ENCODE assay signal across 17 mouse cellular contexts in genomic region chr5:92942577-92942976, GRCm38 (mm10).
A peak's percentile ranks its signal among the peaks of the same experiment; 100 is the strongest.
DNase-seq lines count a peak whose midpoint lies in the region; ATAC-seq and TF ChIP-seq lines count a peak whose summit lies in the region.
"Had no signal": no experiment of that assay in that cellular context is flagged by ENCODE, and none has a peak within 500 bp of the region (broad histone marks: within the 10 kb centered on the region; RNA-seq: fewer than 3 reads in every experiment).

No protein-coding gene starts in this region.

- H3K9ac ChIP-seq in forebrain, embryonic 15.5 days (replicated peaks): no peak overlapping the region
- H3K9ac ChIP-seq in forebrain, embryonic 14.5 days (ENCODE audit: low read length): no peak overlapping the region
- H3K9ac ChIP-seq in hindbrain, embryonic 14.5 days: no peak overlapping the region
- no peak overlapping the region for H3K9ac ChIP-seq in hindbrain, embryonic 16.5 days (ENCODE audit: low read depth, low read length)
- H3K9ac ChIP-seq in lung, embryonic 16.5 days (ENCODE audit: low read length): no peak overlapping the region
- no peak overlapping the region for H3K9ac ChIP-seq in midbrain, embryonic 12.5 days (replicated peaks)
- H3K9ac ChIP-seq: liver, embryonic 15.5 days had no signal

- no peaks in the 10 kb centered on the region for H3K4me1 ChIP-seq in forebrain, embryonic 15.5 days
- H3K4me1 ChIP-seq in forebrain, embryonic 14.5 days (ENCODE audit: control insufficient read depth, insufficient read depth, low read length): no peaks in the 10 kb centered on the region
- H3K4me1 ChIP-seq in hindbrain, embryonic 14.5 days (replicated peaks; ENCODE audit: control insufficient read depth, insufficient read depth, low read length): no peaks in the 10 kb centered on the region
- no peaks in the 10 kb centered on the region for H3K4me1 ChIP-seq in hindbrain, embryonic 16.5 days (ENCODE audit: control insufficient read depth, insufficient read depth, low read depth, low read length)
- H3K4me1 ChIP-seq in lung, embryonic 16.5 days (replicated peaks; ENCODE audit: control insufficient read depth, insufficient read depth, low read length): no peaks in the 10 kb centered on the region
- H3K4me1 ChIP-seq in lung, adult 2 months (ENCODE audit: control insufficient read depth, insufficient read depth, low read length): no peaks in the 10 kb centered on the region
- no peaks in the 10 kb centered on the region for H3K4me1 ChIP-seq in midbrain, embryonic 12.5 days
- H3K4me1 ChIP-seq: forebrain, embryonic 10.5 days; liver, embryonic 15.5 days had no signal

- H3K4me3 ChIP-seq in forebrain, embryonic 15.5 days: no peak overlapping the region
- H3K4me3 ChIP-seq in forebrain, embryonic 14.5 days (ENCODE audit: low read depth, low read length): no peak overlapping the region
- no peak overlapping the region for H3K4me3 ChIP-seq in hindbrain, embryonic 14.5 days (replicated peaks; ENCODE audit: low read length)
- no peak overlapping the region for H3K4me3 ChIP-seq in hindbrain, embryonic 16.5 days (ENCODE audit: low read length)
- H3K4me3 ChIP-seq in lung, embryonic 16.5 days (ENCODE audit: low read length): no peak overlapping the region
- H3K4me3 ChIP-seq in lung, adult 2 months (replicated peaks; ENCODE audit: extremely low read depth, low read depth, low read length): no peak overlapping the region
- H3K4me3 ChIP-seq in midbrain, embryonic 12.5 days: no peak overlapping the region
- H3K4me3 ChIP-seq: forebrain, embryonic 10.5 days; liver, embryonic 15.5 days had no signal

- H3K36me3 ChIP-seq in forebrain, embryonic 15.5 days: peaks cover 31% of the 10 kb centered on the region
- peaks cover 40% of the 10 kb centered on the region for H3K36me3 ChIP-seq in forebrain, embryonic 14.5 days (ENCODE audit: control insufficient read depth, insufficient read depth, low read length)
- H3K36me3 ChIP-seq in hindbrain, embryonic 14.5 days (replicated peaks; ENCODE audit: control insufficient read depth, insufficient read depth): peaks cover 31% of the 10 kb centered on the region
- H3K36me3 ChIP-seq in hindbrain, embryonic 16.5 days (ENCODE audit: control insufficient read depth, insufficient read depth, low read length): peaks cover 30% of the 10 kb centered on the region
- H3K36me3 ChIP-seq in lung, embryonic 16.5 days (ENCODE audit: control insufficient read depth, insufficient read depth, low read length): peaks cover 34% of the 10 kb centered on the region
- H3K36me3 ChIP-seq in midbrain, embryonic 12.5 days: peaks cover 43% of the 10 kb centered on the region

- WGBS in forebrain, embryonic 15.5 days: 91% methylated on average over 47 of the region's 47 CpGs
- WGBS in forebrain, embryonic 14.5 days: 94% methylated on average over 47 of the region's 47 CpGs
- 90% methylated on average over 47 of the region's 47 CpGs for WGBS in hindbrain, embryonic 14.5 days
- WGBS in hindbrain, embryonic 16.5 days: 91% methylated on average over 44 of the region's 47 CpGs
- 91% methylated on average over 44 of the region's 47 CpGs for WGBS in lung, embryonic 16.5 days
- 91% methylated on average over 47 of the region's 47 CpGs for WGBS in lung, adult 2 months
- 93% methylated on average over 47 of the region's 47 CpGs for WGBS in midbrain, embryonic 12.5 days

- H3K4me2 ChIP-seq in forebrain, embryonic 15.5 days (replicated peaks): no peak overlapping the region
- no peak overlapping the region for H3K4me2 ChIP-seq in forebrain, embryonic 14.5 days (ENCODE audit: low read length)
- no peak overlapping the region for H3K4me2 ChIP-seq in hindbrain, embryonic 14.5 days (replicated peaks)
- H3K4me2 ChIP-seq in hindbrain, embryonic 16.5 days (ENCODE audit: low read length): no peak overlapping the region
- no peak overlapping the region for H3K4me2 ChIP-seq in lung, embryonic 16.5 days (ENCODE audit: low read depth, low read length)
- no peak overlapping the region for H3K4me2 ChIP-seq in midbrain, embryonic 12.5 days (replicated peaks)
- H3K4me2 ChIP-seq: liver, embryonic 15.5 days had no signal

- H3K9me3 ChIP-seq in forebrain, embryonic 15.5 days: peaks cover 16% of the 10 kb centered on the region; the same call in 1 of the 2 replicates
- H3K9me3 ChIP-seq in forebrain, embryonic 14.5 days (replicated peaks; ENCODE audit: control insufficient read depth, low read length): peaks cover 16% of the 10 kb centered on the region
- H3K9me3 ChIP-seq in hindbrain, embryonic 14.5 days (ENCODE audit: control insufficient read depth, low read length): peaks cover 18% of the 10 kb centered on the region
- peaks cover 16% of the 10 kb centered on the region for H3K9me3 ChIP-seq in hindbrain, embryonic 16.5 days (ENCODE audit: control insufficient read depth, low read length)
- H3K9me3 ChIP-seq in lung, embryonic 16.5 days (ENCODE audit: control insufficient read depth, low read length): peaks cover 21% of the 10 kb centered on the region
- H3K9me3 ChIP-seq in midbrain, embryonic 12.5 days: peaks cover 27% of the 10 kb centered on the region

- ATAC-seq in forebrain, embryonic 15.5 days (replicated peaks): peak; percentile 32; the same call in 1 of the 2 replicates
- ATAC-seq in forebrain, embryonic 14.5 days: no peak
- 0 out of 2 replicates have a peak, but pooled peaks have one; percentile 17 for ATAC-seq in hindbrain, embryonic 14.5 days (ENCODE audit: low FRiP score)
- ATAC-seq in hindbrain, embryonic 16.5 days: no peak
- ATAC-seq in lung, embryonic 16.5 days (ENCODE audit: low read depth): 0 out of 2 replicates have a peak, but pooled peaks have one; percentile 20
- ATAC-seq in midbrain, embryonic 12.5 days (ENCODE audit: low FRiP score, low read depth): 0 out of 2 replicates have a peak, but pooled peaks have one; percentile 23
- ATAC-seq: CD4-positive, CD25-positive, alpha-beta regulatory T cell, adult 4 months had no signal

- no peak for TF ChIP-seq CTCF in lung, adult 2 months (IDR thresholded peaks at IDR 0.05; ENCODE audit: insufficient read depth, low read length)

- H3K27ac ChIP-seq in forebrain, embryonic 15.5 days (replicated peaks): no peak overlapping the region
- no peak overlapping the region for H3K27ac ChIP-seq in forebrain, embryonic 14.5 days (ENCODE audit: low read depth, low read length)
- H3K27ac ChIP-seq in hindbrain, embryonic 14.5 days: no peak overlapping the region
- H3K27ac ChIP-seq in hindbrain, embryonic 16.5 days (ENCODE audit: low read depth, low read length): no peak overlapping the region
- H3K27ac ChIP-seq in lung, embryonic 16.5 days (ENCODE audit: low read length): no peak overlapping the region
- H3K27ac ChIP-seq in midbrain, embryonic 12.5 days (replicated peaks): no peak overlapping the region
- H3K27ac ChIP-seq: forebrain, embryonic 10.5 days; liver, embryonic 15.5 days had no signal

- no peak for TF ChIP-seq POLR2A in lung, adult 2 months (IDR thresholded peaks at IDR 0.05; ENCODE audit: borderline replicate concordance, extremely low read depth, low read depth, low read length)

- DNase-seq in forebrain, embryonic 14.5 days (ENCODE audit: low spot score): no peak
- DNase-seq in hindbrain, embryonic 14.5 days (ENCODE audit: low spot score): no peak
- no peak for DNase-seq in lung, adult 2 months
- DNase-seq in embryo, embryonic 11 days: no peak
- DNase-seq: adrenal gland, postnatal 36 days; cerebellum, adult 2 months; gastrocnemius, postnatal 25 days; heart, postnatal 10 days; lung, postnatal 36 days; thymus, adult 18-20 months had no signal

- H3K27me3 ChIP-seq in forebrain, embryonic 15.5 days: no peaks in the 10 kb centered on the region
- H3K27me3 ChIP-seq in forebrain, embryonic 14.5 days (replicated peaks; ENCODE audit: control insufficient read depth, insufficient read depth, low read length): no peaks in the 10 kb centered on the region
- H3K27me3 ChIP-seq in hindbrain, embryonic 14.5 days (ENCODE audit: control insufficient read depth, insufficient read depth, low read length): no peaks in the 10 kb centered on the region
- H3K27me3 ChIP-seq in hindbrain, embryonic 16.5 days (replicated peaks; ENCODE audit: control insufficient read depth, insufficient read depth, low read length): no peaks in the 10 kb centered on the region
- H3K27me3 ChIP-seq in lung, embryonic 16.5 days (ENCODE audit: control insufficient read depth, insufficient read depth, low read depth, low read length): no peaks in the 10 kb centered on the region
- H3K27me3 ChIP-seq in midbrain, embryonic 12.5 days: no peaks in the 10 kb centered on the region
- H3K27me3 ChIP-seq: liver, embryonic 15.5 days had no signal

Comparison
In these comparisons a context has a peak if more than half of its experiments do, and no peak if none do; other contexts are left out.
1. ATAC-seq: peak in forebrain, embryonic 15.5 days (single experiment), hindbrain, embryonic 14.5 days (single experiment), lung, embryonic 16.5 days (single experiment) and midbrain, embryonic 12.5 days (single experiment); none in forebrain, embryonic 14.5 days (single experiment) and hindbrain, embryonic 16.5 days (single experiment).